Mouse (Mus musculus): ENCODE results near the gene Vmn2r98.
"Not testable (repeated sequence)": the region's sequence is repeated elsewhere in the genome, so short reads cannot be mapped to it uniquely, and the experiment has no call there.

DNA sequence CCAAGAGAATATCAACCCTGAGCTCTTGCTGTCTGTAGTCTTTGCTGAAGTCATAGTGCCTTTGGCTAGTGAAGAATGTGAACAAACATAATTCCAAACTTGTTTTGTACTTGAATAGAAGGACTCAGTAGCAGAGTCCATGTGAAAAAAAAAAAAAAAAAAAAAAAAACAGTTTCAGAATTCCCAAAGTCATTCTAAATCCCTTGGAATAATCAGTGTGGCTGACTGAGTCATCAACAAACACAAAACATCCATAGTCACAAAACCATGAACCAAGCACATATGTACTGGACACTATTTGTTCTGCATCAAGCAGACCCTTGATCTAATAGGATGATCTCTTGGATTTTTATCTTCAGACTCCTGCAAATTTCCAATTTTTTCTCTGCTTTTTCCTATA lies at the start of gene Vmn2r98:
- not testable (repeated sequence) for TF ChIP-seq CTCF (conservative IDR thresholded peaks at IDR 0.05 in 1 of 2, IDR thresholded peaks at IDR 0.05 in 1 of 2; ENCODE audit: low read depth in 2 of 2, low read length in 2 of 2); ZKSCAN1 (IDR thresholded peaks at IDR 0.05; ENCODE audit: borderline replicate concordance, low read depth, low read length); SIN3A (IDR thresholded peaks at IDR 0.05; ENCODE audit: low read length); BHLHE40 (IDR thresholded peaks at IDR 0.05; ENCODE audit: low read depth, low read length); MAFK (IDR thresholded peaks at IDR 0.05; ENCODE audit: insufficient replicate concordance, low read length); MEF2A (IDR thresholded peaks at IDR 0.05; ENCODE audit: borderline replicate concordance, low read depth, low read length); MAX (IDR thresholded peaks at IDR 0.05; ENCODE audit: low read length); CHD1 (IDR thresholded peaks at IDR 0.05; ENCODE audit: low read depth, low read length); UBTF (IDR thresholded peaks at IDR 0.05; ENCODE audit: low read depth, low read length); PAX5 (IDR thresholded peaks at IDR 0.05; ENCODE audit: low read length); POLR2AphosphoS2 (IDR thresholded peaks at IDR 0.05; ENCODE audit: low read depth, low read length); EP300 (IDR thresholded peaks at IDR 0.05; ENCODE audit: low read length); ZC3H11A (IDR thresholded peaks at IDR 0.05; ENCODE audit: low read depth, low read length); ETS1 (conservative IDR thresholded peaks at IDR 0.05; ENCODE audit: low read depth, low read length)

Measured in CH12.LX (cell line).